Mouse (Mus musculus): ENCODE measurements around the gene 4933414I15Rik.

Gene 4933414I15Rik

DNA sequence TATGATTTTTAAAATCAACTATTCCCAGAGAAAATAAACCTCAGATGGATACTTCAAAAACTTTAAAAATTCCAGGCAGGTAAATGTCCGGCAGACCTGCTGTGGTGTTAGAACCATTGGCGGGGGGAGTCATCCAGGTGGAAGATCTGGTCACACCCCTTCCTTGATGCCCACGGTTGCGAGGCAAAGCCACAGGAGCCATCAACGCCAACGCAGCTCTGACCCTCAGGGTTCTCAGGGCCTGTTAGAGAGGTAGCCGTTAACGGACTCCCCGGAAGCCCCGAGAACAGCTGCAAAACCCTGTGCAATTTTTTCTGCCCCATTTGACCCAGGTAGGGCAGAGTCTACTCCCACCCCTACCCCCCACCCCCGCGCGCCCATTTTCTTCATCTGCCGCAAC, at the start of gene 4933414I15Rik:
Gene 4933414I15Rik (minus strand): TSS at position 260 of the 400 bp plus-strand sequence.
- ATAC-seq (ENCODE audit: insufficient number of reproducible peaks, low FRiP score, low TSS enrichment), result no peak

DNA sequence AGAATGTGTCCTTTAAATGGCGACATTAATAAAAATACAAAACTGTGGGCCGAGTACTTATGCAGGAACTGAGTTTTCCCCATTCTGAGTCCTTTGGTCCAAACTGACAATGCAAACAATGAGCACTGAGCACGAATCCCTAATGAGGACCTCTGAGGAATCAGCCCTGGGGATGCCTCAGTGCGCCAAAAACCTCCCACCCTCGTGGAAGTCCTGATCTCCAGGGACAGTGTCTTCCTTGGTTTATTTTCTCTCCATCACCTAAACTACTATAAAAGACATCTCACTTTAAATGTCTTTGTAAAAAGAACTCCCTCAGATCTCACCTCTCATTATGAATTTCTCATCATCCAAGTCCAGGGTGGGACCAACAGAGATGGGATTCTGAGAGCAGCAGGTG, 38.1 kb upstream of the 4933414I15Rik start, which contains the start of gene Olfr1377:
Gene Olfr1377 (plus strand): TSS at position 301 of the 400 bp plus-strand sequence.
- no peak for ATAC-seq (ENCODE audit: insufficient number of reproducible peaks, low FRiP score, low TSS enrichment)

DNA sequence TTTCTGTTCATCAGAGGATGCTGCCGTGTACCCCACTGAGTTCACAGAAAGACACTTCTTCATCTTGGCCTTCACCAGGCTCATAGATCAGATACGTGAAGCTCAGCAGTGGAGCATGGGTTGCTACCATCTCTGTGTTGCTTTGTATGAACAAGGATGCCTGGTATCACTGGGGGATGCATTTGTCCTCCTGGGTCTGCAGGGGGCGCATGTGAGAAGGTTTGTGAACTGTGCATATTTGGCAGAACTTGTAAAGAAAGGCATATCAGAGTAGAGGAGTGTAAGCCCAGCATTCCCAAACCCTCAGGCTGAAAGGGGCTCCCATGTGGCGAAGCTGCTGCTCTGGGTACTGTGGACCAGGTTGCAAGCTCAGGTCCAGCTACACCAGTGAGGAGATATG, 33.7 kb upstream of the 4933414I15Rik start:
- ATAC-seq (ENCODE audit: insufficient number of reproducible peaks, low FRiP score, low TSS enrichment), result no peak

DNA sequence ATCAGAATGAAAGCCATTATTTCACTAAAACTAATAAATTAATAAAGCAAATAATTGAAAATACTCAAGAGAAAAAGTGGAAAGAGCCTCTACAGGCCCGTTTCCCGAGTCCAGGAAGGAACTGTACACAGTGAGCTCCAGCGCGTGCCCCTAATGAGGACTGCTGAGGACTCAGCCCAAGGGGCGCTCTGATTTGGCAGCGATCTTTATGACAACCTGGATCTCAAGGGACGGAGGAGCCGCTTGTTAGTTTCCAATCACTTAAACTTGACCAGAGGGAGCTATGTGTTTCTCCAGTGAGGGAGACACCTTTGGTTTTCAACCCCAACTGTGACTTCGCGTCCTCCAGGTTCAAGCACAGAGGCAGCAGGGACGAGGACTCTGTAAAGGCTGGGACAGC, 22.7 kb upstream of the 4933414I15Rik start, which contains the start of gene Olfr1378:
Gene Olfr1378 (plus strand): TSS at position 301 of the 400 bp plus-strand sequence.
- no peak for ATAC-seq (ENCODE audit: insufficient number of reproducible peaks, low FRiP score, low TSS enrichment)

DNA sequence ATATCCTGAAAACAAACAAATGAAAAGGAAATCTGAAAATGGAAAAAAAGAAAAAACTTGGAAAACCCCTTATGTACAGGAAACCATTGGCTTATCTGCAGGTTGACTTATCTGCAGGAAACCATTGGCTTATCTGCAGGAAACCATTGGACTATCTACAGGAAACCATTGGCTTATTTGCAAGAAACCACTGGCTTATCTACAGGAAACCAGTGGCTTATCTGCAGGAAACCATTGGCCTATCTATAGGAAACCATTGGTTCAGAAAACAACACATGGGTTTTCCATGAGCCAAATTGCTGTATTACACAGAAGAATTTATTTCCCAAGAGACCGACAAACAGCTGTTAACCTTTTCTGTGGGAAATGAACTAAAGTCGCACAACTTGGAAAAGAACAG, 21.3 kb upstream of the 4933414I15Rik start:
- ATAC-seq (ENCODE audit: insufficient number of reproducible peaks, low FRiP score, low TSS enrichment), result no peak

DNA sequence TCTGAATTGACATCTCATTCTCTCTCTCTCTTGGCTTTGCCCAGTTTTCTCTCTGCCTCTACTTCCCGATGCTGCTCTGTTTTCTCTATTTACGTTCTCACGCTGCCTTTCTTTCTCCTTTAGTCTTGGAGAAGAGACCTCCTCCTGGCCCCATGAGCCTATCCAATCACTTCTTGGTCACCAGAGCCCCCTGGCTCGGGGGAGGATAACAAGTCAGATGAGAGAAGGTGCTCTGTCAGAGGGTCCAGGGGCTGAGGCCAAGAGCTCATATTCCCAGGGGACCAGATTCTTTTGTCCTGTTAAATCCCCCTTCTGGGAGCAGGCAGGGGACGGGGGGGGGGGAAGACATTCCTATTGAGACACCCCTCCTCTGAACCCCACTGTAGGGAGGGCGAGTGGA, 10.1 kb upstream of the 4933414I15Rik start, which contains the start of gene Prop1:
Gene Prop1 (minus strand): TSS at position 101 of the 400 bp plus-strand sequence.
- ATAC-seq (ENCODE audit: insufficient number of reproducible peaks, low FRiP score, low TSS enrichment), result no peak

DNA sequence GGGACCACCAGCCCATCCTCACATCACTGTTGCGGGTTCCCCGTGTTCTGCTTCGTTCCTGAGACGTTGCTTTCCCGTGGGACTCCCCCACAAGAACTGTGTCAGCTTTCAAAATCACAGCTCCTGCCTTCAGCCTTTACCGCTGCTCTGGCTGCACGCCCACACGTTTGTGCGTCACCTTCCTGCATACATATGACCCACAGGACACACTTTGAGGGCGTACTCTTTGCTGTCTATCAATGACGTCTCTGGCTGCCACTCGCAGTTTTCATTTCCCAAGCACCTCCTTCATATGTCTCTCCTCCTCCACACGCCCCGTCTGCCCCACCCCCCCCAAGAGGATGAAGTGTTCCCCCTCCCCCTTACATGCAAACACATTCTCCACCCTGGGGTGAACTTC, 8.7 kb upstream of the 4933414I15Rik start:
- no peak for ATAC-seq (ENCODE audit: insufficient number of reproducible peaks, low FRiP score, low TSS enrichment)

DNA sequence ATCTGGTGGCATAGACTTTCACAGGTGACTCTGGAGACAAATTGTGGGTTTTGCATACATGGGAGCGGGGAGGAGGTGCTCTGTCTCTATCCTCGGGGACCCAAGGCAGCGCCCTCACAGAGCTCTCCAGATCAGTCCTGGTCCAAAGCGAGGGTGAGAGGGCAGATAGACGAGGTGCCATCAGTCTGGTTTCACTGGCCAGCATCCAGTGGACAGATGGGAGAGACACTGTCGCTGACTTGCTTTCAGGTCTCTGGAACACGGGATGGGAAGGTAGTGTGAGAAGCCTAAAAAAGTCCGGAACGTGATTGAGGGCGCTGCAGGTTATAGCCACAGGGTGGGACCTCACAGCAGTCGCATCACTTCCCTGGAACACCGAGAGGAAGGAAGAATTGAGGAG, 1.2 kb downstream of the 4933414I15Rik start:
- ATAC-seq (ENCODE audit: insufficient number of reproducible peaks, low FRiP score, low TSS enrichment), result no peak

DNA sequence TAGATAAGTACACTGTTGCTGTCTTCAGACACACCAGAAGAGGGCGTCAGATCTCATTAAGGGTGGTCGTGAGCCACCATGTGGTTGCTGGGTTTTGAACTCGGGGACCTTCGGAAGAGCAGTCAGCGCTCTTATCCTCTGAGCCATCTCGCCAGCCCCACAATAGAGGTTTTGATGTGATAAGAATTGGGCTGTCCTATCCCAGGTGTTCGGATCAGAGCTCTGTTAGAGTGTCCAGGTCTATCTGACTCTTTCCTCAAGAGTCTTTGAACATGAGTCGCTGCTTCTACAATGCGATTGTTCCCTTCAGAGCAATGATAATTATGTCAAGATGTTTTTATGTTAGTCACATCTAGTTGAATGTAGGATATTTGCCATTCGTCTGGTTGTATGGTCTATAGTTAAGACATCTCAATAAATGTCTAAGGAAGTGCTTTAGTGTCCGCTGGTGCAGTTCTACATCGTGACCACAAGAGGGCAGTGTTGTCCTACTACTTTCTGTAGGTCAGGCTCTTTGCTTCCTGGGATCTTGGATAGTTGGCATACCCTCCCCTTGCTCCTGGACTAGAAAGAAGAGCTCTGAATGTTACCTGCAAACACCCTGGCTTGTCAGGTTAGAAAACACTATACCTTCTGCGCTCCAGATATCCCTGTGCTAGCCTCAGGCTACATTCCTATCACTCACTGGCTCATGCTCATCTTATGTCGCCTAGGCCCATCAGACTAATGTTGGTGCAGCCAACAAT, 3.8 kb downstream of the 4933414I15Rik start:
- peak; percentile 40; the same call in 1 of the 2 replicates for ATAC-seq (ENCODE audit: insufficient number of reproducible peaks, low FRiP score, low TSS enrichment)

DNA sequence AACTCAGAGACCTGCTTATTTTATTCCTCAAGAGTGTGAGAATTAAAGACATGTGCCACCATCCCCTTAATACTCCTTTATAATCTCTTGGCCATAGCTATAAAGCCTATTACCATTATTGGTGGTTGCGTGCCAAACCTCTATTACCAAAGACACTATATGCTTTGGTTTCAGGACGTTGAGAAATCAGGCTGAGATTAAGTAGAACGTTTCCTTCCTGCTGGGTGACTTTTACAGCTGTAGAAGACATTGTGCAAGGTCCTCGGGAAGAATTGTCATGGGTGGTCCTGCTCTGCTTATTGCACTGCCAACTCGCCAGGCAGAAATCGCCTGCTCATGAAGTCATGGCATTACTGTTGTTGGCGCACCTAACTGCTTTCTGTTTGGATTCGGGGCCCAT, 5.1 kb downstream of the 4933414I15Rik start:
- no peak for ATAC-seq (ENCODE audit: insufficient number of reproducible peaks, low FRiP score, low TSS enrichment)

DNA sequence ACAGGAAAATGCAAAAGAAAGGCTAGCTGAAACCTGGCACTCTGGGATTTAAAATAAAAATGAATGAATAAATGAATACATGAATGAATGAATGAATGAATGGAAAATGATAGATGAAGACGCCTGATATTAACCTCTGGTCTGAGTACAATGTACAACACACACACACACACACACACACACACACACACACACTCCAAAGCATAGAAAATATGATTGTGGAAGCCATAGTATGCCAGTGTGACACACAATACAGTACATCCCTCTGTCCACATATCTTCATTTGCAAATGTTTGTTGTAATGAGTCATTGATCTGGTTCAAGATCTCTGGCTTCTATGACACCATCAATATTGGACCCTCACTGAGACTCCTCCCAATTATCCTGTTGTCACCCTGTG, 11.5 kb downstream of the 4933414I15Rik start:
- ATAC-seq (ENCODE audit: insufficient number of reproducible peaks, low FRiP score, low TSS enrichment), result no peak

DNA sequence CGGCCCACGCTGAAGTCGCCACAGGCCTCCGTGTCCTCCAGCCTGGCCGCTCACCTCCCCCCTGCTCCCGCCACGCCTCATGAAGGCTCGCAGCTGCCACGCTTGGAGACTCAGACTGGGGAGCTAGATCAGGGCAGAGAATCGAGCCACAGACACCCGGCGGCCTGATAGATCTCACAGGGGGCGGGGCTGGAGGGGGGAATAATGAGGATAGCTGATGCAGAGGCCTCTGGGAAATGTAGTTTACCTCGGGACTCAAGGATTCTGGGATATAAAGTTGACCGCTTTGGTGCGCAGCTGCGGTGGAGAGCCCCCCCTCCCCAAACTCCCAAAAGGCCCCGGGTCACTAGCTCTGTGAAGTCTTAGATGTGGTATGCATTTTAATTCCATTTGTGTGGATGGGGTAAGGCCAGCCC, 12.1 kb downstream of the 4933414I15Rik start, which contains the start of gene Zfp354b:
Gene Zfp354b (minus strand): TSS at position 183 of the 416 bp plus-strand sequence.
- peak; percentile 96 for ATAC-seq (ENCODE audit: insufficient number of reproducible peaks, low FRiP score, low TSS enrichment)

DNA sequence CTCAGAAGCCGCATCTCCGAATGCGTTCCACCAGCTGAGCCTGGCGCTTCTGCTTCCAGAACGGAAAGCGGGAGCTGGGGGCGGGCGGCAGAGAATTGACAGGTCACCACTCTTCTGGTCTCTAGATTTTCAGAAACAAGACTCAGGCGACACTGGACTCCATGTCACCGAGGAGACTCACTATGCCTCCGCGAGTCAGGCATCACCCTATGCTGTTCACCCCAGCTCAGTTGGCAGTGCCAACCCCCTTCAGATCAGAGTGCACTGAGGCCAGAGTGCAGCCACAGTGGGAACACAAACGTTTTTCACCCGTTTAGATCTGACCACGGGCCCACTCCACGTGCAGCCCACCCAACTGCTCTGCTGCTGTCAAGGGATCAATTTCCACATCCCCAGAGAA, 12.5 kb downstream of the 4933414I15Rik start:
- peak; percentile 41 for ATAC-seq (ENCODE audit: insufficient number of reproducible peaks, low FRiP score, low TSS enrichment)

DNA sequence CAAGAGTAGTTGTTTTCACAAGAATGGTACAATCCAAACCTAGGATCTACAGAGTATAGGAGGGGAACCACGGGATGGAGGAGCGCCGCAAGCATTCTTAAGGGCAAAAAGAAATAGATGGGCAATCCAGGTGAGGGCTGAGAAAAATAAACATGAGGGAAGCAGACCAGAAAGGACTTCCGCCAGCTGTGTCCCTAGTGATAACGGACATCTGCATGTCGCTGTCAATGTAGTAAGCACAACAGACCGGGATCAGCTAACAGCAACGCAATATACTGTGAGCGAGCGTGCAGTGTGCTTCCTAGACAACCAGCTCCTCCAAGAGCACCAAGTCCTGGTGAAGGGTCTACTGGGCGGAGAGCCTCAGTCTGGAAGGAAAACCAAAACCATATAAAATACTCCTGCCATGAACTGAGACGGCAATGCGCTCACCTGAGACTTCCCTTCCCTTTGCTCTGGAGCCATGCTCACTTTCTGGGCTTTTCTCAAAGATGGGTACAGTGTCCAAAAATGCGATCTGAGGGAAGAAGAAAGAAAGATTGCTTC, 13.0 kb downstream of the 4933414I15Rik start:
- no peak for ATAC-seq (ENCODE audit: insufficient number of reproducible peaks, low FRiP score, low TSS enrichment)

DNA sequence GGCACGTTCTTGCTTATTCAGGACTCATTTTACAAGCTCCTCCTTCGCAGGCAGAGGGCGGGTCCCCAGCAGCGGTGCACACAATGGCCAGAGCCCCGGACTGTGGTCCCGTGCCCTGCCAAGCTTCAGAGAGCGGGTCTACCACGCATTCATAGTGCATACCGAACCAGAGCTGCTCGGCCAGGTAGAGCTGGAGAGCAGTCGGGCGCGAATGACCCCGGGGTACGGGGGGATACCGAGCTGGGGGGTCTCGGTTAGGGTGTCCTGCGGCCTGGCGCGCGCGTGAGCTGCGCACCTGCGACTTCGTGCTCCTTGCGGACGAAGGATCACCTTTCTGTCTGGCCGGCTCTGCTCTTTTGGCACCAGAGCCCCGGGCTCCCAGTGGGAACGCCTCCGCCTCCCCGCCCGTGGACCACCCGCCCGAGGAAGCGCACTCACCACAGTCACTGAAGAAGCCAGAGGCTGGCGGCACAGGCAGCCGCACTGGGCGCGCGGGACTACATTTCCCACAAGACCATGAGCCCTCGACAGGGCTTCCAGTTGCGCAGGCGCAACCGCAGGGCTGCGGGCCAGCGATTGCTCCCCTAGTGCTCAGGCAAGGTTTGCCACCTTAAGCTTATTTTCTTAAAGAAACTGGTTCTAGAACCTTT, 27.8 kb downstream of the 4933414I15Rik start, which contains the start of gene Zfp2:
Gene Zfp2 (minus strand): TSS at position 495 of the 650 bp plus-strand sequence.
- peak; percentile 99 for ATAC-seq (ENCODE audit: insufficient number of reproducible peaks, low FRiP score, low TSS enrichment)

DNA sequence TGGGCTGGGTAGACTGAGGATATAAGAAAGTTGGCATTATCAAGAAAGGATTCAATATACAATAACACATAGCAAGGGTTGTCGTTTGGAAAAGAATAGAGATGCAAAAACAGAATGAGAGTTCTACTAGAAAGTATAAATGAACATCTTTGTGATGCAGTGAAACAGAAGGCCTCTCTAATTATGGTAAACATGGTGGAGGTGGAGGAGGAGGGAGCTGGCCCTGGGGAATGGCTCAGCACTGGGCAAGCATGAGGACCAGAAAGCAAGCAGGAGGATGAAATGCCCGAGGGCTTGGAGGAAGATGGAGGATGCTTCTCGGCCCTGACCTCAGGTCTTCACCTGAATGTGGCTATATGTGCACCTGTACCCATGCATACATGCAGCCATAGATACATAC, 29.1 kb downstream of the 4933414I15Rik start:
- no peak for ATAC-seq (ENCODE audit: insufficient number of reproducible peaks, low FRiP score, low TSS enrichment)

DNA sequence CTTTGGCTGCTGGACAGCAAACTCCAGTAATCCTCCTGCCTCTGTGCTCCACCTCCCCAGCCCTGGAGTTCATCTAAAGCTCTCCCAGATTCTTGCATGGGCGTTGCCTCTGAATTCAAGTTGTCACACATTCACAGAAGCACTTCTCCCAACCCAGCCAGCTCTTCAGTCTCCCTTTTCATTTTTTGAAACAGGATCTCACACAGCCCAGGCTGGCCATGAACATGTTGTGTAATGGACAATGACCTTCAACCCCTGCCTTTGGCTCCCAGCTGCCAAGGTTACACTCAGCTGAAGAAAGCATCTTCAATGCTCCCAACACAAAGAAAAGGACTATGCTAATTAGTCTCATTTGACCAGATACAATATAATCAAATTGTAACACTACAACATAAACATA, 30.3 kb downstream of the 4933414I15Rik start:
- no peak for ATAC-seq (ENCODE audit: insufficient number of reproducible peaks, low FRiP score, low TSS enrichment)

DNA sequence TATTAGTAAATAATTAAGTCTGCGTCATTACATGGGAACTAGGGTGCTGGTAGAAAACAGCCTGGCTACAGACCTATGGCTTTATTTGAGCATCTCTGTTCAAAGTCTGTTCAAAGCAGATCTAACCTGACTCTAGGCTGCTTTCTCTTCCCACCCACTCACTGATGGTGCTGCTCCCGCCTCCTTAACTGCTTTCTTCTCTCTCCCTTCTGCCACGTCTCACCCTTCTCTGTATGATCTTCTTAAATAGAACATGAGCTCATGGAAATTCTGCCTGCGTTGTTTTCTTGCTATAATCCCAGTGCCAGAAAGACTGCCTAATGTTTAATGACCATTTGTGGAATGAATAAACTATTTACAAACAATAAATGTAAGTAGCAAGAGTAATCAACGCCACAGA, 35.4 kb downstream of the 4933414I15Rik start:
- ATAC-seq (ENCODE audit: insufficient number of reproducible peaks, low FRiP score, low TSS enrichment), result no peak

DNA sequence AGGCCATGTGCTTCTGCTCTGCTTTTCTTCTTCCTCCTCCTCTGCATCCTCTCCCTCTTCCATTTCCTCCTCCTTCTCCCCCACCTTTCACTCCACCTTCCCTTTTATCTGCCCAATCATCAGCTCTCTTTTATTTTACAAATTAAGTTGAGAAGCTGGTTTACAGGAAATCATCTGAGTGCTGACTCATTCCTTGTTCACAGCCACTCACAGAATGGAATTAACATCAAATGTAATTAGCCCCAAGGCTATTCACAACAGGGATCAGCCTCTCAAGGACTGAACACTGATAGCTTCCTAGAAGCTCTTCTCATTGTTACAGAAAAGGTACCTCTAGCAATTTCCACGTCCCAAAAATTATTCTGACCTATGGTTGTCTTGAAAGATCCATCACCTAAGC, 46.2 kb downstream of the 4933414I15Rik start:
- no peak for ATAC-seq (ENCODE audit: insufficient number of reproducible peaks, low FRiP score, low TSS enrichment)

DNA sequence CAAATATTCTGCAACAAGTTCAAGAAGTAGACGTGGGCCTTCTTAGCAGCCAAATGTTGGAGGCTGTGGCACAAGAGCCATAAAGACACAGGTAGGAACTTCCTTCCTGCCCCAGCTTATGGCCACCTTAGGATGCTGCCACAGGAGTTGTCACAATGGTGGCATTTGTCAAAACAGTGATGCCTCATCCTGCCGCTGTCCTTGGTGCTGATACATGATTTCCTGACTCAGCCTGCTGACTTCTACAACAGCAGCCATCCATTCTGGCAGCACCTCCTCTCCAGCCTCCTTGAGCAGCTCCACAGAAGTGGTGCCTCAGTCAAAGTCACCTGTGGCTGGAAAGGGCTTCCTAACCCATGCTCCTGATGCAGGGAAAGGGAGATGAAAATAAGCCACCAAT, 51.1 kb downstream of the 4933414I15Rik start:
- no peak for ATAC-seq (ENCODE audit: insufficient number of reproducible peaks, low FRiP score, low TSS enrichment)

All from cerebellum, adult (tissue).